Mouse (Mus musculus): ENCODE measurements around the gene Ehd4.
A peak's percentile ranks its signal among the peaks of the same experiment; 100 is the strongest.

GRCm38 (mm10) chr2:120157606-120158005 lies 3.2 kb upstream of the Ehd4 start:
- TF ChIP-seq EP300 (IDR thresholded peaks at IDR 0.05; ENCODE audit: insufficient read depth, low read depth, low read length) (no peak), CTCF (IDR thresholded peaks at IDR 0.05; ENCODE audit: low read depth, low read length) (peak; percentile 15)

All from ES-Bruce4 (cell line).